Mouse (Mus musculus): ENCODE results near the gene Il17rd. TPM values are rescaled to one million over a fixed set of nuclear protein-coding genes. Genes with fewer than 3 reads are reported as not detected.

The Il17rd gene
- polyA plus RNA-seq, 1 experiment from 2014 or later, result 5.4 TPM

- ATAC-seq (ENCODE audit: low FRiP score, low TSS enrichment), result peak; percentile 39; the same call in 1 of the 2 replicates
- H3K4me2 ChIP-seq (replicated peaks; ENCODE audit: low read depth, low read length), result no peak overlapping the region
- H3K4me3 ChIP-seq (ENCODE audit: low read length), result no peak overlapping the region
- H3K4me1 ChIP-seq (ENCODE audit: insufficient read depth, low read length), result 0 out of 2 replicates have a peak, but pooled peaks cover 12% of the 10 kb centered on the region
- H3K27me3 ChIP-seq (ENCODE audit: insufficient read depth, low read length), result no peaks in the 10 kb centered on the region
- H3K9me3 ChIP-seq (ENCODE audit: low read length), result no peaks in the 10 kb centered on the region
- 42% methylated on average over 8 of the region's 8 CpGs for WGBS
- no peaks in the 10 kb centered on the region for H3K36me3 ChIP-seq (ENCODE audit: insufficient read depth, low read length)
- no peak overlapping the region for H3K9ac ChIP-seq (replicated peaks; ENCODE audit: low read length)
- no peak overlapping the region for H3K27ac ChIP-seq (ENCODE audit: low read length)
Measured at GRCm38 (mm10) chr14:27123543-27123942, 84.8 kb downstream of the Il17rd start.

- no peak overlapping the region for H3K9ac ChIP-seq (replicated peaks; ENCODE audit: low read length)
- no peaks in the 10 kb centered on the region for H3K9me3 ChIP-seq (ENCODE audit: low read length)
- no peaks in the 10 kb centered on the region for H3K4me1 ChIP-seq (ENCODE audit: insufficient read depth, low read length)
- no peak for ATAC-seq (ENCODE audit: low FRiP score, low TSS enrichment)
- no peak overlapping the region for H3K4me3 ChIP-seq (ENCODE audit: low read length)
- no peaks in the 10 kb centered on the region for H3K36me3 ChIP-seq (ENCODE audit: insufficient read depth, low read length)
- H3K4me2 ChIP-seq (replicated peaks; ENCODE audit: low read depth, low read length), result no peak overlapping the region
- H3K27ac ChIP-seq (ENCODE audit: low read length), result no peak overlapping the region
- H3K27me3 ChIP-seq (ENCODE audit: insufficient read depth, low read length), result no peaks in the 10 kb centered on the region
- WGBS, result 94% methylated on average over 3 of the region's 3 CpGs
Measured at GRCm38 (mm10) chr14:27130031-27130430, 91.3 kb downstream of the Il17rd start.

GRCm38 (mm10) chr14:27130676-27131075, 91.9 kb downstream of the Il17rd start:
- no peaks in the 10 kb centered on the region for H3K36me3 ChIP-seq (ENCODE audit: insufficient read depth, low read length)
- WGBS, result 49% methylated on average over 1 of the region's 1 CpGs

DNA sequence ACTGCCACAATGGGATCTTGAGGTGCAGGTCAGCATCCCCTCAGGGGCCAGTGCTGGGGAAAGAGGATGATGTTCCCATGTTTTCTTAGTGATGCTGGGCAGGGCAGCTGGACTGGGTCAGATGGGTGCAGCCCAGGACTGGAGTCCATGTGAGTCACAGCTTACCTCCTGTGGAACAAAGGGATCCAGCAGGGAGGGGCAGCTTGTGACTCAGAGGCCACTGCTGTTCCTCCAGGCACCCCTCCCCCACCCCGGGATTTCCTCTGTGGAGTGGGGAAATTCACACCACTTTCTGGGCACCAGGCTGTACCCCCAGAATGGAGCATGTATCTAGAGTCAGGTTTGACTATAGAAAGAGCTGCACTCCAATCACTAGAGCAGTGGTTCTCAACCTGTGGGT, 92.8 kb downstream of the Il17rd start:
- WGBS, result 79% methylated on average over 1 of the region's 1 CpGs
- Histone ChIP-seq H3K9ac (replicated peaks; ENCODE audit: low read length) (no peak overlapping the region), H3K27me3 (ENCODE audit: insufficient read depth, low read length) (no peaks in the 10 kb centered on the region), H3K4me3 (ENCODE audit: low read length) (no peak overlapping the region), H3K4me1 (ENCODE audit: insufficient read depth, low read length) (no peaks in the 10 kb centered on the region), H3K4me2 (replicated peaks; ENCODE audit: low read depth, low read length) (no peak overlapping the region), H3K9me3 (ENCODE audit: low read length) (no peaks in the 10 kb centered on the region), H3K36me3 (ENCODE audit: insufficient read depth, low read length) (no peaks in the 10 kb centered on the region), H3K27ac (ENCODE audit: low read length) (no peak overlapping the region)
- no peak for ATAC-seq (ENCODE audit: low FRiP score, low TSS enrichment)

More at GRCm38 (mm10) chr14:27130676-27131075, 91.9 kb downstream of the Il17rd start:
- Histone ChIP-seq H3K9ac (replicated peaks; ENCODE audit: low read length) (no peak overlapping the region), H3K9me3 (ENCODE audit: low read length) (no peaks in the 10 kb centered on the region), H3K27me3 (ENCODE audit: insufficient read depth, low read length) (no peaks in the 10 kb centered on the region), H3K4me2 (replicated peaks; ENCODE audit: low read depth, low read length) (no peak overlapping the region), H3K27ac (ENCODE audit: low read length) (no peak overlapping the region), H3K4me3 (ENCODE audit: low read length) (no peak overlapping the region), H3K4me1 (ENCODE audit: insufficient read depth, low read length) (no peaks in the 10 kb centered on the region)
- ATAC-seq (ENCODE audit: low FRiP score, low TSS enrichment), result no peak

- Histone ChIP-seq H3K9ac (replicated peaks; ENCODE audit: low read length) (no peak overlapping the region), H3K27ac (ENCODE audit: low read length) (no peak overlapping the region), H3K4me3 (ENCODE audit: low read length) (no peak overlapping the region), H3K27me3 (ENCODE audit: insufficient read depth, low read length) (no peaks in the 10 kb centered on the region), H3K9me3 (ENCODE audit: low read length) (no peaks in the 10 kb centered on the region), H3K4me1 (ENCODE audit: insufficient read depth, low read length) (no peaks in the 10 kb centered on the region), H3K36me3 (ENCODE audit: insufficient read depth, low read length) (no peaks in the 10 kb centered on the region), H3K4me2 (replicated peaks; ENCODE audit: low read depth, low read length) (no peak overlapping the region)
- WGBS, result 66% methylated on average over 9 of the region's 9 CpGs
- ATAC-seq (ENCODE audit: low FRiP score, low TSS enrichment), result no peak
Measured at GRCm38 (mm10) chr14:27138891-27139290, 100.2 kb downstream of the Il17rd start.

- no peaks in the 10 kb centered on the region for H3K9me3 ChIP-seq (ENCODE audit: low read length)
- no peaks in the 10 kb centered on the region for H3K36me3 ChIP-seq (ENCODE audit: insufficient read depth, low read length)
- no peaks in the 10 kb centered on the region for H3K27me3 ChIP-seq (ENCODE audit: insufficient read depth, low read length)
- 83% methylated on average over 3 of the region's 3 CpGs for WGBS
- ATAC-seq (ENCODE audit: low FRiP score, low TSS enrichment), result no peak
- H3K27ac ChIP-seq (ENCODE audit: low read length), result no peak overlapping the region
- H3K4me1 ChIP-seq (ENCODE audit: insufficient read depth, low read length), result peaks cover 3% of the 10 kb centered on the region; the same call in 1 of the 2 replicates
- H3K4me2 ChIP-seq (replicated peaks; ENCODE audit: low read depth, low read length), result no peak overlapping the region
- no peak overlapping the region for H3K9ac ChIP-seq (replicated peaks; ENCODE audit: low read length)
- no peak overlapping the region for H3K4me3 ChIP-seq (ENCODE audit: low read length)
Measured at GRCm38 (mm10) chr14:27139968-27140367, 101.2 kb downstream of the Il17rd start.

GRCm38 (mm10) chr14:27141486-27141885, 102.7 kb downstream of the Il17rd start:
- Histone ChIP-seq H3K36me3 (ENCODE audit: insufficient read depth, low read length) (no peaks in the 10 kb centered on the region), H3K27me3 (ENCODE audit: insufficient read depth, low read length) (no peaks in the 10 kb centered on the region), H3K27ac (ENCODE audit: low read length) (no peak overlapping the region), H3K9ac (replicated peaks; ENCODE audit: low read length) (no peak overlapping the region), H3K4me1 (ENCODE audit: insufficient read depth, low read length) (peaks cover 10% of the 10 kb centered on the region; the same call in 1 of the 2 replicates), H3K4me2 (replicated peaks; ENCODE audit: low read depth, low read length) (no peak overlapping the region), H3K4me3 (ENCODE audit: low read length) (no peak overlapping the region), H3K9me3 (ENCODE audit: low read length) (no peaks in the 10 kb centered on the region)
- ATAC-seq (ENCODE audit: low FRiP score, low TSS enrichment), result no peak
- WGBS, result 29% methylated on average over 3 of the region's 3 CpGs

- Histone ChIP-seq H3K27me3 (ENCODE audit: insufficient read depth, low read length) (no peaks in the 10 kb centered on the region), H3K4me1 (ENCODE audit: insufficient read depth, low read length) (peaks cover 10% of the 10 kb centered on the region; the same call in 1 of the 2 replicates), H3K36me3 (ENCODE audit: insufficient read depth, low read length) (no peaks in the 10 kb centered on the region), H3K9me3 (ENCODE audit: low read length) (no peaks in the 10 kb centered on the region), H3K4me2 (replicated peaks; ENCODE audit: low read depth, low read length) (no peak overlapping the region), H3K4me3 (ENCODE audit: low read length) (no peak overlapping the region), H3K9ac (replicated peaks; ENCODE audit: low read length) (no peak overlapping the region), H3K27ac (ENCODE audit: low read length) (no peak overlapping the region)
- no peak for ATAC-seq (ENCODE audit: low FRiP score, low TSS enrichment)
- 76% methylated on average over 5 of the region's 5 CpGs for WGBS
Measured at GRCm38 (mm10) chr14:27142680-27143079, 103.9 kb downstream of the Il17rd start.

DNA sequence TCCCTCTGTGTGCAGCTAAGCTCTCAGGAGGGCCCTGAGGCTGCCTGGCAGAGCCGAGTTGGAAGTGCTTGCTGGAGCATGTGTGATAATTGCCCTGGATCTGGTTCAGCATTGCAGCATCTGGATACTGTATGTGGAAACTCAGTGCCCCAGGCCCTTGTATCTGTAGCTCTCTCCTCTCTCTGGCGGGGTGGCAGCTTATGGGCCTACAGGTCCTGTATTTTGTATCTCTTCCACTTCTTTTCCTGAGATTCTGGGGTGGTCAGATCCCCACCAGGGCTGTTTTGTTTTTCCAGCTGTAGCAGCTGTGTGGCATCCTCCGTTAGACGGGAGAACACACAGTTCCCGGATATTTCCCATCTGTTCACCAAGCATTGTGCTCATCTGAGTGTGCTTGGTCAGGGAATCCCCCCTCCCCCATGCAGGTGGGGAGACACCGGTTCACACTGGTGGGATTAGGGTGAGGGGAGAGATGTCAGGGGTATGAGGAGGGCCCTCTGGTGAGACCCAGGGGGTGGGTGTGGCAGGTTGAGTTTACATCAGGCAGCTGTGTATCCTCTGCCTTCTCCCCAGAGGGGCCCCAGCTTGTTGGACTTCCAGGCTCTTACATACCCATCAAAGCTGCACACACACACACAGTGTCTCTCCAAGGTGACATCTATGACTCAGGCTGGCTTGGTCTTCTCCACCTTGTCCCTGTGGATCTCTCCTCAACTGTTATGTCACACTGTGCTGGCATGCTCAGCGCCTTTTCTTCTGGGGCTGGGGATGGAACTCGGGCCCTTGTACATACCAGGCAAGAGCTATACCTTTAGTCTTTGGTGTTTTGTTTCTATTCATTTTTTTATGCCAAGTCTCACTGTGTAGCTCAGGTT, 106.7 kb downstream of the Il17rd start:
- Histone ChIP-seq H3K27me3 (ENCODE audit: insufficient read depth, low read length) (no peaks in the 10 kb centered on the region), H3K36me3 (ENCODE audit: insufficient read depth, low read length) (no peaks in the 10 kb centered on the region), H3K4me2 (replicated peaks; ENCODE audit: low read depth, low read length) (no peak overlapping the region), H3K9me3 (ENCODE audit: low read length) (no peaks in the 10 kb centered on the region), H3K4me1 (ENCODE audit: insufficient read depth, low read length) (peaks cover 14% of the 10 kb centered on the region; the same call in 1 of the 2 replicates), H3K9ac (replicated peaks; ENCODE audit: low read length) (no peak overlapping the region), H3K4me3 (ENCODE audit: low read length) (no peak overlapping the region), H3K27ac (ENCODE audit: low read length) (peak overlapping the region; percentile 22; the same call in 1 of the 2 replicates)
- 35% methylated on average over 8 of the region's 8 CpGs for WGBS
- ATAC-seq (ENCODE audit: low FRiP score, low TSS enrichment), result peak; percentile 50

GRCm38 (mm10) chr14:27147726-27148125, 109.0 kb downstream of the Il17rd start:
- H3K27me3 ChIP-seq (ENCODE audit: insufficient read depth, low read length), result no peaks in the 10 kb centered on the region
- WGBS, result 87% methylated on average over 7 of the region's 7 CpGs

More at GRCm38 (mm10) chr14:27147726-27148125, 109.0 kb downstream of the Il17rd start:
- H3K36me3 ChIP-seq (ENCODE audit: insufficient read depth, low read length), result no peaks in the 10 kb centered on the region
- H3K4me2 ChIP-seq (replicated peaks; ENCODE audit: low read depth, low read length), result no peak overlapping the region
- H3K9ac ChIP-seq (replicated peaks; ENCODE audit: low read length), result no peak overlapping the region
- no peaks in the 10 kb centered on the region for H3K9me3 ChIP-seq (ENCODE audit: low read length)
- no peak overlapping the region for H3K27ac ChIP-seq (ENCODE audit: low read length)
- H3K4me1 ChIP-seq (ENCODE audit: insufficient read depth, low read length), result peaks cover 14% of the 10 kb centered on the region; the same call in 1 of the 2 replicates
- no peak overlapping the region for H3K4me3 ChIP-seq (ENCODE audit: low read length)
- ATAC-seq (ENCODE audit: low FRiP score, low TSS enrichment), result no peak
